Mouse (Mus musculus): Measurements from ENCODE around the gene R3hdm4. TPM values are rescaled to one million over a fixed set of nuclear protein-coding genes. Genes with fewer than 3 reads are reported as not detected.

The R3hdm4 gene
- 75.8 and 82.8 TPM in 2 replicates for total RNA-seq (2021)
- long read RNA-seq, experiment 1, transcript R3hdm4-201 (8 exons, 1,898 nt) = major isoform, 89 of 116 reads
- long read RNA-seq, experiment 1, partial matches to known transcripts = 4 of 116 reads
- long read RNA-seq, experiment 1, other reads (novel, unspliced or antisense) = 23 of 116 reads
- long read RNA-seq, experiment 2, transcript R3hdm4-201 (8 exons, 1,898 nt) = major isoform, 56 of 68 reads
- long read RNA-seq, experiment 2, partial matches to known transcripts = 6 of 68 reads
- long read RNA-seq, experiment 2, other reads (novel, unspliced or antisense) = 6 of 68 reads

- DNase-seq = no peak
Observed at GRCm38 (mm10) chr10:79920958-79921535, at the start of gene R3hdm4. Gene R3hdm4, minus strand, starts transcription at chr10:79921208.

- peak; percentile 37 for DNase-seq
Observed at GRCm38 (mm10) chr10:79970415-79971182, 49.6 kb upstream of the R3hdm4 start, which contains the start of gene Grin3b. Gene Grin3b, plus strand, starts transcription at chr10:79970715.

GRCm38 (mm10) chr10:79969124-79969568 is 48.1 kb upstream of the R3hdm4 start:
- no peak for DNase-seq

GRCm38 (mm10) chr10:79968181-79968580 is 47.2 kb upstream of the R3hdm4 start:
- DNase-seq = no peak

- peak; percentile 45 for DNase-seq
Observed at GRCm38 (mm10) chr10:79966886-79967400, 45.9 kb upstream of the R3hdm4 start.

- DNase-seq = no peak
Observed at GRCm38 (mm10) chr10:79965325-79965724, 44.3 kb upstream of the R3hdm4 start.

GRCm38 (mm10) chr10:79964727-79965126 is 43.7 kb upstream of the R3hdm4 start:
- no peak for DNase-seq

- DNase-seq = no peak
Observed at GRCm38 (mm10) chr10:79960671-79961294, 39.8 kb upstream of the R3hdm4 start.

GRCm38 (mm10) chr10:79959847-79960601 is 39.0 kb upstream of the R3hdm4 start, which contains the start of gene Wdr18:
Gene Wdr18, plus strand, starts transcription at chr10:79960152.
- DNase-seq = peak; percentile 100

- peak; percentile 52 for DNase-seq
Observed at GRCm38 (mm10) chr10:79959412-79959811, 38.4 kb upstream of the R3hdm4 start.

- DNase-seq = peak; percentile 91
Observed at GRCm38 (mm10) chr10:79958140-79958816, 37.3 kb upstream of the R3hdm4 start.

GRCm38 (mm10) chr10:79956643-79957154 is 35.7 kb upstream of the R3hdm4 start:
- no peak for DNase-seq

- no peak for DNase-seq
Observed at GRCm38 (mm10) chr10:79955691-79956090, 34.7 kb upstream of the R3hdm4 start.

- DNase-seq = peak; percentile 56
Observed at GRCm38 (mm10) chr10:79953946-79954345, 32.9 kb upstream of the R3hdm4 start.

GRCm38 (mm10) chr10:79950661-79951060 is 29.7 kb upstream of the R3hdm4 start:
- no peak for DNase-seq

GRCm38 (mm10) chr10:79949873-79950272 is 28.9 kb upstream of the R3hdm4 start:
- DNase-seq = no peak

GRCm38 (mm10) chr10:79947502-79947901 is 26.5 kb upstream of the R3hdm4 start:
- no peak for DNase-seq

GRCm38 (mm10) chr10:79946752-79947322 is 25.8 kb upstream of the R3hdm4 start:
- no peak for DNase-seq

GRCm38 (mm10) chr10:79945507-79946234 is 24.7 kb upstream of the R3hdm4 start:
- no peak for DNase-seq
